In genomic region chr3:38712078-38712873, GRCm38 (mm10) we compare ENCODE assay signal across 10 mouse cellular contexts.
DNase-seq lines count a peak whose midpoint lies in the region; ATAC-seq and TF ChIP-seq lines count a peak whose summit lies in the region.
"Had no signal": no experiment of that assay in that cellular context is flagged by ENCODE, and none has a peak within 500 bp of the region (broad histone marks: within the 10 kb centered on the region; RNA-seq: fewer than 3 reads in every experiment).

No protein-coding gene starts in this region.

- no peak overlapping the region for H3K4me2 ChIP-seq in hindbrain, embryonic 15.5 days

- TF ChIP-seq POLR2A in kidney, adult 2 months (IDR thresholded peaks at IDR 0.05; ENCODE audit: low read depth, low read length) = no peak

- no peak overlapping the region for H3K4me3 ChIP-seq in hindbrain, embryonic 15.5 days
- H3K4me3 ChIP-seq in kidney, adult 2 months (ENCODE audit: insufficient read depth, low read depth, low read length) = no peak overlapping the region

- no peak for DNase-seq in frontal cortex, postnatal 25 days (ENCODE audit: low spot score in 2 of 2)
- peak; percentile 47 to 65 for DNase-seq in right cerebral cortex, postnatal 10 days (ENCODE audit: low spot score in 2 of 2)
- DNase-seq in right cerebral cortex, adult 18-20 months = no peak
- peak; percentile 94 for DNase-seq in retina, postnatal 1 day
- DNase-seq in kidney, adult 2 months = no peak
- DNase-seq in lung, postnatal 14 days = no peak
- DNase-seq: lung, adult 2 months had no signal

- ATAC-seq in frontal cortex, adult (ENCODE audit: low TSS enrichment) = peak; percentile 64
- ATAC-seq in hindbrain, embryonic 15.5 days (ENCODE audit: low FRiP score, low read depth) = peak; percentile 68
- ATAC-seq: Patski had no signal

- 14% methylated on average over 9 of the region's 9 CpGs for WGBS in hindbrain, embryonic 15.5 days
- WGBS in kidney, adult 2 months = 47% methylated on average over 9 of the region's 9 CpGs

- TF ChIP-seq CTCF in kidney, adult 2 months (conservative IDR thresholded peaks at IDR 0.05; ENCODE audit: insufficient read depth, insufficient read length, low read depth, low read length) = no peak

- H3K36me3 ChIP-seq in hindbrain, embryonic 15.5 days = no peaks in the 10 kb centered on the region
- H3K36me3 ChIP-seq in kidney, adult 2 months (ENCODE audit: control insufficient read depth, insufficient read depth, low read length) = no peaks in the 10 kb centered on the region

- H3K27me3 ChIP-seq in hindbrain, embryonic 15.5 days = no peaks in the 10 kb centered on the region
- no peaks in the 10 kb centered on the region for H3K27me3 ChIP-seq in kidney, adult 2 months (replicated peaks; ENCODE audit: control insufficient read depth, insufficient read depth, low read length)
- H3K27me3 ChIP-seq: Patski had no signal

- H3K27ac ChIP-seq in hindbrain, embryonic 15.5 days (replicated peaks) = peak overlapping the region; percentile 23; the same call in 1 of the 2 replicates
- H3K27ac ChIP-seq in kidney, adult 2 months (ENCODE audit: insufficient read depth, low read depth, low read length) = no peak overlapping the region

- H3K4me1 ChIP-seq in hindbrain, embryonic 15.5 days (replicated peaks) = peaks cover 17% of the 10 kb centered on the region
- no peaks in the 10 kb centered on the region for H3K4me1 ChIP-seq in kidney, adult 2 months (ENCODE audit: control insufficient read depth, insufficient read depth, low read length)

- no peaks in the 10 kb centered on the region for H3K9me3 ChIP-seq in hindbrain, embryonic 15.5 days

- H3K9ac ChIP-seq in hindbrain, embryonic 15.5 days = no peak overlapping the region

Comparison
In these comparisons a context has a peak if more than half of its experiments do, and no peak if none do; other contexts are left out.
1. DNase-seq: peak in right cerebral cortex, postnatal 10 days (2 of 2) and retina, postnatal 1 day (single experiment); none in frontal cortex, postnatal 25 days (0 of 2), right cerebral cortex, adult 18-20 months (single experiment), kidney, adult 2 months (single experiment) and lung, postnatal 14 days (single experiment).